Mouse (Mus musculus) embryonic fibroblast, embryonic 13.5 days (primary cell): ENCODE measurements around the gene Irs1.

ENCODE experiments used
- CTCF ChIP-seq: IDR thresholded peaks from 2 replicates; pipeline ENCODE4 v1.5.1; 2011; ENCODE audit warnings: mild to moderate bottlenecking, control low read depth, low read length, moderate library complexity, borderline replicate concordance; ENCODE audit not compliant: insufficient read depth
- POLR2A ChIP-seq: IDR thresholded peaks from 2 replicates; pipeline ENCODE4 v1.6.1; 2011; ENCODE audit warnings: low read depth, mild to moderate bottlenecking, control low read depth, low read length, moderate library complexity

DNA sequence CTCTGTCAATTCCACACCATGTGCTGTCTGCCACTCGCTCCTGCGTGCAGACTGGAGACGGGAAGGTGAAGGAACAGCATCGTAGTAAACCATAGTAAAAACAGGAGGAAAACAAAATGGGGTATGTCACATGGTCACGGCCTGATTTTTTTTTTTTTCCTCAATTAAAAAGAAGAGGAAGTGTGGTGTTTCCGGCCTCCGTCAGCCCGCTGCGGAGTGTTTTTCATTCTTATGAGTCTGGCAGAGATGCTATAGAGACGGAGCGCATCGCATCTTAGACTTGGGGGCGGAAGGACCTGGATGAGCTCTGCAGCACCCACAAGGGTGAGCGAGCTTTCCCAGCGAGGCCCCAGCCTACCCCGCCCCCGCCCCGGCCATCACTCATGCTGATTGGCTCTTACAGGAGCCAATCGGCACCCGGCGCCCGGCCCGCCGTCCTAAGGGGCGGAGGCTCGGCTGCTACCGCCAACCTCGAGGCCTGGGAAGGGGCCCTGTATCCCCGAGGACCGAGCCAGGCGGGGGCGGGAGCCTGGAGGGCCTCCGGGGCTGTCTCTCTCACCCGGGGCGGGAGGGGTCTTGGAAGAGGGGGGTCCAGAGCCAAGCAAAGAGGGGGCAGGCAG is 8.1 kb downstream of the Irs1 start:
- TF ChIP-seq CTCF (no peak), POLR2A (peak; percentile 66)
